Mouse (Mus musculus) bone marrow, adult 2 months (tissue): ENCODE measurements around the gene Elmo1.

Source experiments
- CTCF ChIP-seq: fragments of 200-500 bp; IDR thresholded peaks from 2 replicates; pipeline ENCODE4 v1.5.1; 2011; ENCODE audit warnings: low read length, control low read depth; ENCODE audit not compliant: control insufficient read depth, insufficient read depth
- POLR2A ChIP-seq: fragments of 200-500 bp; IDR thresholded peaks from 2 replicates; pipeline ENCODE4 v1.6.1; 2011; ENCODE audit warnings: low read depth, mild to moderate bottlenecking, control low read depth, low read length, borderline replicate concordance; ENCODE audit not compliant: control insufficient read depth

DNA sequence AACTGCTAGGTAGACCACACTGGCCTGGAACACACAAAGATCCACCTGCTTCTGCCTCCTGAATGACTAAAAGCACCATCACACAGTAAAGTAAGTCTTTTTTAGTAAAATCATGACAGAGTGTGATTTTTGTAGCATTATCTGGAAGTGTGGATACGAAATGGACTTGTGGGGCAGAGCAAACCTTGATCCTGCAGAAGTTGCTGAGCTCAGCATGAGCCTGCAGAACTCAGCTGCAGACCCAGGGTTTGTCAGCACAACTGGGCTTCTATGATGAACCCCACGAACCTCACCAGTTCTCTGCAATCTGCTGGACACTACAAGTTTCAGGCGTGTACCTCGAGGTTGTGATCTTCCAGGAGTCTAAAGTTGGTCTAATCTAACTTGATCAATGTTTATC, 37.7 kb downstream of the Elmo1 start:
- TF ChIP-seq CTCF (no peak), POLR2A (no peak)
